8 mouse cellular contexts compared by ENCODE assay signal in the genomic region with DNA sequence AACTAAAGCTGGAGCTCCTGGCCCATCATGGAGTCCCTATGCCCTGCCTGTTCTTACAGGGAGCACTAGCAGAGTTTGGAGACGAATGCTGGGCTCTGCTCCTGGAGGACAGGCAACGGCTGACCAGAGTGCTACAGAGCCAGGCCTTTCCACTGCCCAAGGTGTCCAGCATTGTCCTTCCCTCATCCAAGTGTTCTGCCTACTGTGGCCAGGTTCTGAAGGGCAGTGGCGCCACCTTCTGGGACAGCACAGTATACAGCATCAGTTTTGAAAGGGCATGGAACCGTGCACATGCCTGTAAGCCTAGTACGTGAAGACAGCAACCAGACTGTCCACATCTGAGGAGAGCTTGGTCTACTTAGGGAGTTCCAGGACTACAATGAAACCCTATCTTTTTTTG. TPM values are rescaled to one million over a fixed set of nuclear protein-coding genes. Genes with fewer than 3 reads are reported as not detected.
DNase-seq lines count a peak whose midpoint lies in the region; ATAC-seq and TF ChIP-seq lines count a peak whose summit lies in the region.

No protein-coding gene starts in this region.

- H3K27ac ChIP-seq in gastrocnemius, adult 2 months: no peak overlapping the region
- H3K27ac ChIP-seq in intestine, embryonic 16.5 days (ENCODE audit: low read length): no peak overlapping the region
- no peak overlapping the region for H3K27ac ChIP-seq in lung, embryonic 14.5 days (ENCODE audit: low read depth)
- no peak overlapping the region for H3K27ac ChIP-seq in neural tube, embryonic 14.5 days (ENCODE audit: low read depth, low read length)

- no peak overlapping the region for H3K4me2 ChIP-seq in intestine, embryonic 16.5 days (ENCODE audit: low read depth, low read length)
- H3K4me2 ChIP-seq in lung, embryonic 14.5 days: no peak overlapping the region
- H3K4me2 ChIP-seq in neural tube, embryonic 14.5 days (ENCODE audit: low read depth, low read length): no peak overlapping the region

- H3K4me1 ChIP-seq in G1E (ENCODE audit: insufficient read depth, low read depth, low read length): peaks cover 26% of the 10 kb centered on the region
- H3K4me1 ChIP-seq in intestine, embryonic 16.5 days (ENCODE audit: control insufficient read depth, insufficient read depth, low read length): no peaks in the 10 kb centered on the region
- no peaks in the 10 kb centered on the region for H3K4me1 ChIP-seq in lung, embryonic 14.5 days (ENCODE audit: insufficient read depth)
- no peaks in the 10 kb centered on the region for H3K4me1 ChIP-seq in neural tube, embryonic 14.5 days (ENCODE audit: control insufficient read depth, insufficient read depth, low read length)

- ATAC-seq in G1E (ENCODE audit: extremely low read depth, insufficient number of reproducible peaks, low FRiP score, poor library complexity, severe bottlenecking): peak; percentile 45; the same call in 1 of the 2 replicates
- peak; percentile 73 for ATAC-seq in intestine, embryonic 16.5 days
- ATAC-seq in lung, embryonic 14.5 days (ENCODE audit: insufficient read depth): peak; percentile 72
- peak; percentile 41; the same call in 1 of the 2 replicates for ATAC-seq in neural tube, embryonic 14.5 days (ENCODE audit: low read depth)

- DNase-seq in B cell, adult 2 months: peak; percentile 68 to 69
- peak; percentile 46 for DNase-seq in G1E (ENCODE audit: low spot score)
- peak; percentile 62 for DNase-seq in cerebellum, adult 9-10 months
- DNase-seq in gastrocnemius, adult 2 months: peak; percentile 65
- peak; percentile 68 for DNase-seq in lung, embryonic 14.5 days
- peak; percentile 45 for DNase-seq in yolk sac, embryonic 10.5 days (ENCODE audit: low spot score)

- peaks cover 81% of the 10 kb centered on the region for H3K36me3 ChIP-seq in G1E (replicated peaks)
- peaks cover 26% of the 10 kb centered on the region for H3K36me3 ChIP-seq in intestine, embryonic 16.5 days (ENCODE audit: control insufficient read depth, insufficient read depth, low read length)
- H3K36me3 ChIP-seq in lung, embryonic 14.5 days (ENCODE audit: insufficient read depth): peaks cover 58% of the 10 kb centered on the region
- peaks cover 38% of the 10 kb centered on the region for H3K36me3 ChIP-seq in neural tube, embryonic 14.5 days (ENCODE audit: control insufficient read depth, insufficient read depth, low read length)

- H3K9ac ChIP-seq in intestine, embryonic 16.5 days (ENCODE audit: low read depth, low read length): no peak overlapping the region
- H3K9ac ChIP-seq in lung, embryonic 14.5 days: no peak overlapping the region
- H3K9ac ChIP-seq in neural tube, embryonic 14.5 days (replicated peaks; ENCODE audit: low read depth, low read length): no peak overlapping the region

- TF ChIP-seq CTCF in G1E (IDR thresholded peaks at IDR 0.05; ENCODE audit: low read depth, low read length): peak; percentile 79
- TF ChIP-seq CTCF in gastrocnemius, adult 2 months (IDR thresholded peaks at IDR 0.05): peak; percentile 74
- peak; percentile 87 for TF ChIP-seq CTCF in lung, embryonic 14.5 days (IDR thresholded peaks at IDR 0.05; ENCODE audit: low read depth)

- no peak overlapping the region for H3K4me3 ChIP-seq in G1E (ENCODE audit: low read depth, low read length)
- H3K4me3 ChIP-seq in gastrocnemius, adult 2 months: no peak overlapping the region
- H3K4me3 ChIP-seq in intestine, embryonic 16.5 days (ENCODE audit: low read length): no peak overlapping the region
- no peak overlapping the region for H3K4me3 ChIP-seq in lung, embryonic 14.5 days (ENCODE audit: low read depth, low read length)
- H3K4me3 ChIP-seq in neural tube, embryonic 14.5 days (ENCODE audit: low read depth, low read length): no peak overlapping the region

- intact Hi-C loops in gastrocnemius, adult 2 months (cut with DNase I): no loop called here

- H3K27me3 ChIP-seq in G1E (ENCODE audit: insufficient read depth, low read length): no peaks in the 10 kb centered on the region
- H3K27me3 ChIP-seq in intestine, embryonic 16.5 days (replicated peaks; ENCODE audit: control insufficient read depth, insufficient read depth, low read length): no peaks in the 10 kb centered on the region
- no peaks in the 10 kb centered on the region for H3K27me3 ChIP-seq in lung, embryonic 14.5 days (ENCODE audit: insufficient read depth, low read length)
- no peaks in the 10 kb centered on the region for H3K27me3 ChIP-seq in neural tube, embryonic 14.5 days (ENCODE audit: control insufficient read depth, insufficient read depth, low read length)

- H3K9me3 ChIP-seq in G1E (replicated peaks): no peaks in the 10 kb centered on the region
- H3K9me3 ChIP-seq in intestine, embryonic 16.5 days (ENCODE audit: control insufficient read depth, low read length): no peaks in the 10 kb centered on the region
- H3K9me3 ChIP-seq in lung, embryonic 14.5 days (ENCODE audit: low read depth, low read length): no peaks in the 10 kb centered on the region
- no peaks in the 10 kb centered on the region for H3K9me3 ChIP-seq in neural tube, embryonic 14.5 days (ENCODE audit: control insufficient read depth, low read length)

- 46% methylated on average over 5 of the region's 5 CpGs for WGBS in intestine, embryonic 16.5 days
- 53% methylated on average over 5 of the region's 5 CpGs for WGBS in lung, embryonic 14.5 days
- WGBS in neural tube, embryonic 14.5 days: 45% methylated on average over 5 of the region's 5 CpGs

RNA-seq across cellular contexts. Expression of gene Gatd1, which starts 10.6 kb away (rescaled TPM):
- total RNA-seq in G1E (2014; fragmentation: Nextera tagmentation) (22.6 and 30.8 TPM in 2 replicates), G1E (2017) (23.8 and 23.9 TPM in 2 replicates)
- polyA plus RNA-seq in G1E (2012): 15.4 and 16.5 TPM in 2 replicates
- 1 to 10 TPM; 5.5 to 8.3 TPM for total RNA-seq in gastrocnemius, adult 2 months (2021)
- 47.5 and 48.2 TPM in 2 replicates for polyA plus RNA-seq in intestine, embryonic 16.5 days (2015; fragmentation: Nextera tagmentation; extraction: Ambion mirVana)
- 48.5 and 49.1 TPM in 2 replicates for polyA plus RNA-seq in lung, embryonic 14.5 days (2014; fragmentation: Nextera tagmentation; extraction: Ambion mirVana)
- polyA plus RNA-seq in neural tube, embryonic 14.5 days (2014; fragmentation: Nextera tagmentation; extraction: Ambion mirVana): 42.7 and 44.8 TPM in 2 replicates

RNA-seq across cellular contexts. Expression of gene Taldo1, which starts 11.3 kb away (rescaled TPM):
- total RNA-seq in G1E (2014; fragmentation: Nextera tagmentation) (59.1 and 68.2 TPM in 2 replicates), G1E (2017) (514 and 659 TPM in 2 replicates)
- 207 and 336 TPM in 2 replicates for polyA plus RNA-seq in G1E (2012)
- 10 to 100 TPM; 77.5 to 88.3 TPM for total RNA-seq in gastrocnemius, adult 2 months (2021)
- 567 and 582 TPM in 2 replicates for polyA plus RNA-seq in intestine, embryonic 16.5 days (2015; fragmentation: Nextera tagmentation; extraction: Ambion mirVana)
- 241 and 257 TPM in 2 replicates for polyA plus RNA-seq in lung, embryonic 14.5 days (2014; fragmentation: Nextera tagmentation; extraction: Ambion mirVana)
- 265 and 311 TPM in 2 replicates for polyA plus RNA-seq in neural tube, embryonic 14.5 days (2014; fragmentation: Nextera tagmentation; extraction: Ambion mirVana)

RNA-seq across cellular contexts. Expression of gene Cend1, which starts 26.0 kb away (rescaled TPM):
- total RNA-seq in G1E (2014; fragmentation: Nextera tagmentation) (not detected in 2 replicates), G1E (2017) (not detected in 2 replicates)
- not detected in 2 replicates for polyA plus RNA-seq in G1E (2012)
- under 1 TPM; 0.28 to 0.31 TPM for total RNA-seq in gastrocnemius, adult 2 months (2021)
- 3.2 and 4.0 TPM in 2 replicates for polyA plus RNA-seq in intestine, embryonic 16.5 days (2015; fragmentation: Nextera tagmentation; extraction: Ambion mirVana)
- polyA plus RNA-seq in lung, embryonic 14.5 days (2014; fragmentation: Nextera tagmentation; extraction: Ambion mirVana): not detected in 2 replicates
- 51.6 and 70.7 TPM in 2 replicates for polyA plus RNA-seq in neural tube, embryonic 14.5 days (2014; fragmentation: Nextera tagmentation; extraction: Ambion mirVana)

RNA-seq across cellular contexts. Expression of gene Slc25a22, which starts 34.4 kb away (rescaled TPM):
- total RNA-seq in G1E (2014; fragmentation: Nextera tagmentation) (16.3 and 20.8 TPM in 2 replicates), G1E (2017) (3.7 and 3.8 TPM in 2 replicates)
- polyA plus RNA-seq in G1E (2012): 51.8 and 54.9 TPM in 2 replicates
- 10 to 100 TPM; 18.6 to 26.1 TPM for total RNA-seq in gastrocnemius, adult 2 months (2021)
- 34.6 and 37.7 TPM in 2 replicates for polyA plus RNA-seq in intestine, embryonic 16.5 days (2015; fragmentation: Nextera tagmentation; extraction: Ambion mirVana)
- polyA plus RNA-seq in lung, embryonic 14.5 days (2014; fragmentation: Nextera tagmentation; extraction: Ambion mirVana): 27.6 and 30.1 TPM in 2 replicates
- 66.9 and 80.4 TPM in 2 replicates for polyA plus RNA-seq in neural tube, embryonic 14.5 days (2014; fragmentation: Nextera tagmentation; extraction: Ambion mirVana)

RNA-seq across cellular contexts. Expression of gene Pidd1, which starts 40.5 kb away (rescaled TPM):
- total RNA-seq in G1E (2014; fragmentation: Nextera tagmentation) (22.9 and 29.6 TPM in 2 replicates), G1E (2017) (8.8 and 8.9 TPM in 2 replicates)
- polyA plus RNA-seq in G1E (2012): 40.1 and 59.6 TPM in 2 replicates
- total RNA-seq in gastrocnemius, adult 2 months (2021): under 1 TPM; 0.08 to 0.20 TPM
- 7.3 and 8.0 TPM in 2 replicates for polyA plus RNA-seq in intestine, embryonic 16.5 days (2015; fragmentation: Nextera tagmentation; extraction: Ambion mirVana)
- polyA plus RNA-seq in lung, embryonic 14.5 days (2014; fragmentation: Nextera tagmentation; extraction: Ambion mirVana): 12.6 and 14.2 TPM in 2 replicates
- polyA plus RNA-seq in neural tube, embryonic 14.5 days (2014; fragmentation: Nextera tagmentation; extraction: Ambion mirVana): 2.0 and 2.5 TPM in 2 replicates

Comparison
In these comparisons a context has a peak if more than half of its experiments do, and no peak if none do; other contexts are left out.
1. RNA of gene Cend1, which starts 26.0 kb away (polyA plus RNA-seq): 51.6 to 70.7 TPM in neural tube, embryonic 14.5 days; 3.2 to 4.0 TPM in intestine, embryonic 16.5 days, not detected in lung, embryonic 14.5 days and not detected in G1E; every median in the first group is over 10 times any median in the second.
2. Peak in every context shown above with its lines, with median percentiles within 50 percentile points of each other: DNase-seq, ATAC-seq and CTCF ChIP-seq.